Mouse (Mus musculus): ENCODE results near the gene Exoc6. TPM values are rescaled to one million over a fixed set of nuclear protein-coding genes. Genes with fewer than 3 reads are reported as not detected.

Gene Exoc6
- total and polyA plus RNA-seq, 3 experiments, result 13.8 to 34.2 (median 29.8) TPM

DNA sequence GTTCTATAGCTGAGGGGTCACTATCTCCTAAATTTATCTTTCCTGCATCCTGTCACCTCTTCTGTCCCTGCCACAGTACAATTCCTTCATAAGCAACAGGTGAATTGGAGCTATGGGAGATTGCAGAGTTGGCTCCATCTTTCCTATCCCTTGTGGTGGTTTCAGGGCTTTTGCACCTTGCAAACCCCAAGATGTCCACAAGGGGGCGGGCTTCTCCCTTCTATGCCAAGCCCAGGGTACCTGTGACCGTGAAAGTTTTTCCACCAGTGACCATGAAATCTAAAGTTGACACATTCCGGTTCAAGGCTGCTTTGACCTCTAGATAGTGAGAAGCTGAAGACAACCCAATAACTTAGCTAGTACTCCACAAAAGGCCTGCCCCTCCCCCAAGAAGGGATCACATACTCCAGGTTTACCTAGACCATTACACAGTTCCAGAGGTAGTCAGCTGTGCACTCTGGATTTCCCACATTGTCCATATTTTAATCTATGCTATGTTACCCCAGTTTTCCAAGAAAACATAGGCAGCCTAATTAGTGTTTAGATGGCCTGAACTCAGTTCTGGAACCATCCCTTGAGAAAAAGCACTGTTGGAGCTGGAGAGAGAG is 153.8 kb downstream of the Exoc6 start:
- H3K4me3 ChIP-seq, result no peak overlapping the region
- no peak overlapping the region for H3K27ac ChIP-seq
- 3% methylated on average over 3 of the region's 3 CpGs for WGBS
- peaks cover 2% of the 10 kb centered on the region for H3K27me3 ChIP-seq (ENCODE audit: control insufficient read depth, insufficient read depth, low read length)
- TF ChIP-seq CTCF (IDR thresholded peaks at IDR 0.05) (peak; percentile 98), EP300 (IDR thresholded peaks at IDR 0.05; ENCODE audit: insufficient read depth, low read depth, low read length) (no peak)
- DNase-seq, result peak; percentile 37 to 79
- no peaks in the 10 kb centered on the region for H3K4me1 ChIP-seq (ENCODE audit: control insufficient read depth, insufficient read depth, low read length)
- no peak overlapping the region for H3K9ac ChIP-seq (ENCODE audit: low read depth, low read length)
- H3K79me2 ChIP-seq (replicated peaks; ENCODE audit: control insufficient read depth, insufficient read depth, low read length), result no peaks in the 10 kb centered on the region
- intact Hi-C loops (cut with DNase I), result loop anchor here (1.0 to 2.0 kb wide), 2 partner anchors 182 to 231 kb away; no protein-coding TSS in a partner anchor
- no peaks in the 10 kb centered on the region for H3K36me3 ChIP-seq (ENCODE audit: control insufficient read depth, insufficient read depth, low read length)

DNA sequence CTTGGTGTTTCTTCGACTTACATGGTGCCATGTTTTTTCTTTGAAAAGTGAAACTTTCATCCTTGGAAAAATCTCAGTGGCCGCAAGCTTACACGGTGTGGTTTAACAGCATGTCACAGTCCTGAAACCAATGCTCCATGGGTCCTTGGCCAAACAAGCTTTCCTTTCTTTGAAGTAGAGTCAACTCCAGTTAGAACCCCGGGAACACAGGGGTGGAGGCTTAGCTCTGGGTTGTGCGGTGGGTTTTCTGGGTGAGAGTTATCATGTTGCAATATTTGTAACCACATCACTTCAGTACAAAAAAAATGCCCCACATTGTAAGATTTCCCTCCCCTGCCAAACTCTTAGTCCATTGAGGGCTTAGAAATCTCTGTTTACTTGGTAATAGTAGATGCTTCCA is 155.5 kb downstream of the Exoc6 start:
- H3K4me3 ChIP-seq, result no peak overlapping the region
- intact Hi-C loops (cut with DNase I), result loop anchor here (2.0 kb wide), 1 partner anchor 229 kb away; no protein-coding TSS in a partner anchor
- no peak for TF ChIP-seq POLR2A (IDR thresholded peaks at IDR 0.05; ENCODE audit: insufficient read depth, low read depth, low read length)
- TF ChIP-seq EP300 (IDR thresholded peaks at IDR 0.05; ENCODE audit: insufficient read depth, low read depth, low read length), result no peak
- H3K9ac ChIP-seq (ENCODE audit: low read depth, low read length), result no peak overlapping the region
- H3K36me3 ChIP-seq (ENCODE audit: control insufficient read depth, insufficient read depth, low read length), result no peaks in the 10 kb centered on the region
- no peaks in the 10 kb centered on the region for H3K79me2 ChIP-seq (replicated peaks; ENCODE audit: control insufficient read depth, insufficient read depth, low read length)
- no peak overlapping the region for H3K27ac ChIP-seq
- H3K4me1 ChIP-seq (ENCODE audit: control insufficient read depth, insufficient read depth, low read length), result no peaks in the 10 kb centered on the region
- DNase-seq, result no peak
- H3K27me3 ChIP-seq (ENCODE audit: control insufficient read depth, insufficient read depth, low read length), result 0 out of 2 replicates have a peak, but pooled peaks cover 1% of the 10 kb centered on the region
- WGBS, result 87% methylated on average over 5 of the region's 5 CpGs

DNA sequence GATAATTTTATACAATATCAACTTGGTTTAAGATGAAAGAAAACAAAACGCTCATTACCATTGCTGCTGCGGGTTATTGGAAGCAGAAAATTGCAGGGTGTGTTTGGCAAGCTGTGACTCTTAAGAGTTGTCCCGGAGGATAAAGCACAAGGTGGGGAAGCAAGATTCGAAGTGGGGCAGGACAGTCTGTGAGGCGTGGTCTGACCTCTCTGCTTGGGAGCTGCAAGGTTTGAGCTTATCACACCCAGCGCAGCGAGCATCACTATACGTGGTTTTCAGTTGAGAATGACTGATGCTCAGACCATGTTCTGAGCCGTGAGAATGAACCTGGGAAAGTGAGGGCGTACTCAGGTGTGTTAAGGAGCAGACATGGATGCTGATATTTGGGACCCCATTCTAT is 164.5 kb downstream of the Exoc6 start:
- H3K27me3 ChIP-seq (ENCODE audit: control insufficient read depth, insufficient read depth, low read length), result no peaks in the 10 kb centered on the region
- intact Hi-C loops (cut with DNase I), result no loop called here
- no peak overlapping the region for H3K9ac ChIP-seq (ENCODE audit: low read depth, low read length)
- TF ChIP-seq CTCF (IDR thresholded peaks at IDR 0.05), result no peak
- no peak for TF ChIP-seq POLR2A (IDR thresholded peaks at IDR 0.05; ENCODE audit: insufficient read depth, low read depth, low read length)
- no peak for TF ChIP-seq EP300 (IDR thresholded peaks at IDR 0.05; ENCODE audit: insufficient read depth, low read depth, low read length)
- no peaks in the 10 kb centered on the region for H3K36me3 ChIP-seq (ENCODE audit: control insufficient read depth, insufficient read depth, low read length)
- WGBS, result 64% methylated on average over 10 of the region's 10 CpGs
- DNase-seq, result no peak
- H3K27ac ChIP-seq, result no peak overlapping the region
- H3K4me3 ChIP-seq, result no peak overlapping the region
- H3K79me2 ChIP-seq (replicated peaks; ENCODE audit: control insufficient read depth, insufficient read depth, low read length), result no peaks in the 10 kb centered on the region
- no peaks in the 10 kb centered on the region for H3K4me1 ChIP-seq (ENCODE audit: control insufficient read depth, insufficient read depth, low read length)

DNA sequence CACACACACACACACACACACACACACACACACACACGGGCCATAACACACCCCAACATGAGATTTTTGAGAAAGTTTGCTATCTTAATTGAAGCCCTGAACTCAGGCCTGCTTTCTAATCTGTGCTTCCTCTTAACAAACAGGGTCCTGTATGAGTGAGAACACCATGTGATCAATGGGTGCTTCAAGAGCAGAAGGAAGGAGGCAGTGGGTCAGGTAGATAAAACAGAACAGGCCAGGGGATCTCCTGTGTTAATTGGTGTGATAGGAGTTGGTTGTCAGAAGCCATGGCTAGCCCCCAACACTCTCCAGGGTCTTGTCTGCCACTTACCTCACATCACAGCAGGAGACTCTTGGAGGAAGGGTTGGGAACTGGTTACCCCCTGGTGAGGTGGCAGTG is 165.8 kb downstream of the Exoc6 start:
- intact Hi-C loops (cut with DNase I), result no loop called here
- TF ChIP-seq POLR2A (IDR thresholded peaks at IDR 0.05; ENCODE audit: insufficient read depth, low read depth, low read length) (no peak), EP300 (IDR thresholded peaks at IDR 0.05; ENCODE audit: insufficient read depth, low read depth, low read length) (no peak), CTCF (IDR thresholded peaks at IDR 0.05) (no peak)
- no peaks in the 10 kb centered on the region for H3K27me3 ChIP-seq (ENCODE audit: control insufficient read depth, insufficient read depth, low read length)
- DNase-seq, result no peak
- no peaks in the 10 kb centered on the region for H3K79me2 ChIP-seq (replicated peaks; ENCODE audit: control insufficient read depth, insufficient read depth, low read length)
- no peak overlapping the region for H3K4me3 ChIP-seq
- H3K4me1 ChIP-seq (ENCODE audit: control insufficient read depth, insufficient read depth, low read length), result no peaks in the 10 kb centered on the region
- no peaks in the 10 kb centered on the region for H3K36me3 ChIP-seq (ENCODE audit: control insufficient read depth, insufficient read depth, low read length)
- H3K9ac ChIP-seq (ENCODE audit: low read depth, low read length), result no peak overlapping the region
- H3K27ac ChIP-seq, result no peak overlapping the region
- WGBS, result 38% methylated on average over 1 of the region's 1 CpGs

- H3K27ac ChIP-seq, result no peak overlapping the region
- H3K36me3 ChIP-seq (ENCODE audit: control insufficient read depth, insufficient read depth, low read length), result no peaks in the 10 kb centered on the region
- no peak overlapping the region for H3K9ac ChIP-seq (ENCODE audit: low read depth, low read length)
- no peaks in the 10 kb centered on the region for H3K79me2 ChIP-seq (replicated peaks; ENCODE audit: control insufficient read depth, insufficient read depth, low read length)
- no peak for DNase-seq
- intact Hi-C loops (cut with DNase I), result no loop called here
- no peak overlapping the region for H3K4me3 ChIP-seq
- TF ChIP-seq CTCF (IDR thresholded peaks at IDR 0.05), result no peak
- TF ChIP-seq POLR2A (IDR thresholded peaks at IDR 0.05; ENCODE audit: insufficient read depth, low read depth, low read length), result no peak
- no peak for TF ChIP-seq EP300 (IDR thresholded peaks at IDR 0.05; ENCODE audit: insufficient read depth, low read depth, low read length)
- H3K4me1 ChIP-seq (ENCODE audit: control insufficient read depth, insufficient read depth, low read length), result no peaks in the 10 kb centered on the region
- H3K27me3 ChIP-seq (ENCODE audit: control insufficient read depth, insufficient read depth, low read length), result no peaks in the 10 kb centered on the region
- WGBS, result 73% methylated on average over 12 of the region's 12 CpGs
These were observed 166.4 kb downstream of the Exoc6 start for GRCm38 (mm10) chr19:37716524-37717175.

- H3K79me2 ChIP-seq (replicated peaks; ENCODE audit: control insufficient read depth, insufficient read depth, low read length), result no peaks in the 10 kb centered on the region
- intact Hi-C loops (cut with DNase I), result no loop called here
- DNase-seq, result no peak
- 10% methylated on average over 1 of the region's 1 CpGs for WGBS
- no peaks in the 10 kb centered on the region for H3K36me3 ChIP-seq (ENCODE audit: control insufficient read depth, insufficient read depth, low read length)
- no peaks in the 10 kb centered on the region for H3K27me3 ChIP-seq (ENCODE audit: control insufficient read depth, insufficient read depth, low read length)
- H3K4me1 ChIP-seq (ENCODE audit: control insufficient read depth, insufficient read depth, low read length), result no peaks in the 10 kb centered on the region
- TF ChIP-seq EP300 (IDR thresholded peaks at IDR 0.05; ENCODE audit: insufficient read depth, low read depth, low read length) (no peak), POLR2A (IDR thresholded peaks at IDR 0.05; ENCODE audit: insufficient read depth, low read depth, low read length) (no peak), CTCF (IDR thresholded peaks at IDR 0.05) (no peak)
- H3K4me3 ChIP-seq, result no peak overlapping the region
- no peak overlapping the region for H3K27ac ChIP-seq
- H3K9ac ChIP-seq (ENCODE audit: low read depth, low read length), result no peak overlapping the region
These were observed 168.9 kb downstream of the Exoc6 start for GRCm38 (mm10) chr19:37719166-37719565.
